Mouse (Mus musculus) ovary, adult 10 weeks (tissue): Measurements from ENCODE around the gene 4931408C20Rik. TPM values are rescaled to one million over a fixed set of nuclear protein-coding genes. Genes with fewer than 3 reads are reported as not detected.

ENCODE experiments used
- polyA plus RNA-seq: library from polyadenylated mRNA; stranded (reverse); fragments of 350-450 nt; fragmentation: Illumina TruSeq; extraction: RNeasy Lipid Tissue Mini Kit (QIAGEN cat#74804); gene quantifications from one replicate; pipeline ENCODE4 v1.2.3, GENCODE M21; 2014

Gene 4931408C20Rik
- polyA plus RNA-seq: not detected

DNA sequence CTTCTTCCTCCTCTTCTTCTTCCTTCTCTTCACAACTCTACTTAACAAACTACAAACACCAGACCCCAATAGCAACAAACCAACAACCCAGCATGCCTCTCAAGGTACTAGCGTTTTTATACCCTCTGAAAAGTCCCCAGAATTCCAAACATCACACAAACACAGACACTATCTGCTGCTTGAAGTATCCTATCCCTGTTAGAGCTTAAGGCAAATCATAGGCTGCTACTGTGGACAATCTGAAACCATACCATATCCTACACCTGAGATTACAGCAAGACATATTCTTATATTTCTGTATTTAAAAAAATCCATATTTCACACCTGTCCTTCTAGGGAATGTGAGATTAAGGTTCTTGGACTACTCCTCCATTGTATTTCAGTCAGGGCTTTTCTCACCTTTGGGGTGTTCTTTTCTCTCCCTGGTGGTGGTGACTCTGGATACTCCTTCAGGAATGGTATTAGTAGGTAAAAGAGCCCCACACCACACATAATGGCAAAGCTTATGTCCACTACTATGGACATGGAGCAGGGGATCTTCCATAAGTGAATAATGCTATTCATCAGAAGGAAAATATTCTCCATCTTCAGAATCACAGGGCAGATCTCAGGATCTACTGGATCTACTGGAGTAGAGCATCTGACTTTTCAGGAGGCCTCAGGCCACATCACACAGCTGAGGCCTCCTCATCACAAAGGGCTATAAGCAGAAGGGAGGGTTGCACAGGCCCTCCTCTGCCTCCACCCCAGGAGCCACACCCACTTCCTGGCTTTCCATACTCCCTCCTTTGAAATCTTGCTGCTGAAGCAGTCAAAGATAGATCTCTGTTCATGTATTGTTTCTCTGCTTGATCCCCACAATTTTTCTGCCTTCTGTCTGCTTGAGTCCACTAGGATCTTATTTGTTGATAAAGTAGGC is at the start of gene 4931408C20Rik:
Gene 4931408C20Rik (minus strand): TSS at position 619 of the 919 bp plus-strand sequence.

